Mouse (Mus musculus) urinary bladder, adult 18-20 months (tissue): ENCODE measurements around the gene Eif4b.

Experiments used
- DNase-seq, 2 experiments: peaks; one replicate each; pipeline ENCODE4 v3.0.0; 2022; ENCODE audit warnings: low spot score in 2 of 2, mixed read lengths in 2 of 2

Eif4b gene

DNA sequence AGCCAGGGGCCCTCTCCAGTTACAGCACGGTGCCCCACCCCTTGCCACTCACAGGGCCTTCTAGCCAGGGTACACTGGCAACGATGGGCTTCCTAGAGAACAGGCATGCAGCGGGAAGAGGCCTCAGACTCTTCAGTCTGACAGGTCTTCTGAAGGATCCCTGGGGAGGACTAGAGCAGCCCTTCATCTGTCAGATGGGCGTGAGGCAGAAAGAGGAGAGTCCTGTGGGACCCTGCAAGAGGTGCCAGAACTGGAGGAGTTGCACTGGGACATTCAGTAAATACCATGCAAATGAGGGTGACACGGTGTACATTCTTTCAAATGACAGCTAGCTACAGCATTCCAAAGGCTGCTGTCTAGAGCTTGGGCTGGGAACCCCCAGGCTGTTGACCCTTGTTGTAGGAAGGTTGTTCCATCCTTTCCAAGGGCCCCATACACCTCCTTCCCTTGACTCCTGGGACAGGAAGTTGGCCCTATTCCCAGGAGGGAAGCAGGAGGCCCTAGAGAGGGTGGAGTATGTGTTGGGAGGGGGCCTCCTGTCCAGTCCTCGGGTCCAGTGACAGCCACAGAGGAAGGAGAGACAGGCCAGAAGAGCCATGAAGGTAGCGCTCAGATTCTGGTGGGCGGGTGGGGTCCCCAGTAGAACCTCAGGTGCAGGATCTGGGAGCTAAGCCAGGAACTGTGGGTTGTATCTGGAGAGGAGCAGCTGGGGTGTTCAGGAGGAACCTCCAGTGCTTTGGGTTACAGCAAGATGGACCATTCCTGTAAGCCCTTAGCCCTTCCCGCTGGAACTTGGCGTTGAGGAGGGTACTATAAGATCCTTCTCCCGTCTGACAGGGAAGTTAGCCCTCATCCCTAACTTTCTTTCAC is 28.3 kb downstream of the Eif4b start:
- no peak for DNase-seq

- no peak for DNase-seq
Observed at GRCm38 (mm10) chr15:102102548-102103121, 29.1 kb downstream of the Eif4b start.

- DNase-seq: peak in 1 of 2 experiments; percentile 56
Observed at GRCm38 (mm10) chr15:102103371-102103946, 29.9 kb downstream of the Eif4b start.

- peak in 1 of 2 experiments; percentile 77 for DNase-seq
Observed at GRCm38 (mm10) chr15:102103947-102104555, 30.5 kb downstream of the Eif4b start.

DNA sequence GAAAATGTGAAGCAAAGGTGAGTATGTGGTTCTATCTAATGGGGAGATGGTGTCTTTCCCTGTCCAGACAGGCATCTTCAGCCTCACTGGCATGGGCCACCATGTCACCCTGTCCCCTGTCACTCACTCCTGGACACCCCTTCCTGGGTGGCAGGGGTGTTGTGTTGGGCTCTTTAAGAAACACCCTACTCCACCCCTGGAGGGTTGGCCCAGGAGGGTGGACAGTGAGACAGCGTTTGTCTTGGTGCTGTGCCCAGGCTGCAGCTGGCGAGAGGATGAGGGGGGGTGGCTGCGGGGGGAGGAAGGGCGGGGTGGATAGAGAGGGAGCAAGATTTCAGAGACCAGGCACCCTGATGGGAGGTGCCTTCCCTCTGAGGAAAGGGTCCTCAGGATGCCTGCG is 31.8 kb downstream of the Eif4b start:
- DNase-seq: peak; percentile 53 to 72

- DNase-seq: peak in 1 of 2 experiments; percentile 34
Observed at GRCm38 (mm10) chr15:102105764-102106730, 32.5 kb downstream of the Eif4b start.

- peak in 1 of 2 experiments; percentile 54 for DNase-seq
Observed at GRCm38 (mm10) chr15:102106754-102107456, 33.3 kb downstream of the Eif4b start.

GRCm38 (mm10) chr15:102107689-102108573 is 34.4 kb downstream of the Eif4b start:
- peak in 1 of 2 experiments; percentile 52 for DNase-seq

GRCm38 (mm10) chr15:102108651-102109525 is 35.3 kb downstream of the Eif4b start:
- peak in 1 of 2 experiments; percentile 51 for DNase-seq

GRCm38 (mm10) chr15:102110271-102110670 is 36.7 kb downstream of the Eif4b start:
- no peak for DNase-seq

DNA sequence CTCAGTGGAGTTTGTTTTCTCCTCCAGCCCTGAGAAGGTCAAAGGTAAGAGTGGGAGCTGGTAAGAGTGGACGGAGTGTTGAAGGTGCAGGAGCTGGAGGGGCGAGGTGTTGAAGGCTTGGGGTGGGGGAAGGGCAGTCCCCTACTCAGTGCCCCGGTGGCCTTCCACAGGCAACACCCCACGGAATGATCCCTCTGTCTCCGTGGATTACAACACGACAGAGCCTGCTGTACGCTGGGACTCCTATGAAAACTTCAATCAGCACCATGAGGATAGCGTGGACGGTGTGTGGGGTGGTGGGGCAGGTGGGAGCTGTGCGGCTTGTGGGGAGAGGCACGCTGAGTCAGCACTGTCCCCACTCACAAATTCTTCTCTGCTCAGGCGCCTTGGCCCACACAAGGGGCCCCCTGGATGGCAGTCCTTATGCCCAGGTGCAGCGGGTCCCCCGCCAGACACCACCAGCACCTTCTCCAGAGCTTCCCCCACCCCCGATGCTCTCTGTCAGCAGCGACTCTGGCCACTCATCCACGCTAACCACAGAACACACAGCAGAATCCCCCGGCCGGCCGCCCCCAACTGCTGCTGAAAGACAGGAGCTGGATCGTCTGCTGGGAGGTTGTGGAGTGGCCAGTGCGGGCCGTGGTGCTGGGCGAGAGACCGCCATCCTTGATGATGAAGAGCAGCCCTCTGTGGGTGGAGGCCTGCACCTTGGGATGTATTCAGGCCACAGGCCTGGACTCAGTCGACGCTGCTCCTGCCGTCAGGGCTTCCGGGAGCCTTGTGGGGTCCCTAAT is 37.3 kb downstream of the Eif4b start:
- DNase-seq: no peak

DNA sequence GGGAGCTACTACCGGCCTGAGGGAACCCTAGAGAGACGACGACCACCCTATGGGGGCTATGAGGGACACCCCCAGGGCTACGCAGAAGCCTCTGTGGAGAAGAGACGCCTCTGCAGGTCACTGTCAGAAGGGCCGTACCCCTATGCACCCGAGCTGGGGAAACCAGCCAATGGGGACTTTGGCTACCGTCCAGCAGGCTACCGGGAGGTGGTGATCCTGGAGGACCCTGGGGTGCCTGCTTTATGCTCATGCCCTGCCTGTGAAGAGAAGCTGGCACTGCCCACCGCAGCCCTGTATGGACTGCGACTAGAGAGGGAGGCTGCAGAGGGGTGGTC is 37.9 kb downstream of the Eif4b start:
- DNase-seq: no peak

GRCm38 (mm10) chr15:102112181-102112580 is 38.6 kb downstream of the Eif4b start:
- no peak for DNase-seq

DNA sequence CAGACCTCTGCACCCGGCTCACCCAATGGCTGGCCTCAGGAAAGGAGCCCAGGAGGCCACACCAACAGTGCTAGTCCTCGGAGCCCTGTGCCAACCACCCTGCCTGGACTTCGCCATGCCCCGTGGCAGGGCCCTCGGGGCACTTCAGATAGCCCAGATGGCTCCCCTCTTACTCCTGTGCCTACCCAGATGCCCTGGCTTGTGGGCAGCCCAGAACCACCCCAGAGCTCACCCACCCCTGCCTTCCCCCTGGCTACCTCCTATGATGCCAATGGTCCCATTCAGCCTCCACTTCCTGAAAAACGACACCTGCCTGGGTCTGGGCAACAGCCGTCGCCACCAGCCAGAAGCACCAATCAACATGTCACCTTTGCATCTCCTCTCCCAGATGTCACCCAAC is 39.3 kb downstream of the Eif4b start:
- DNase-seq: no peak

GRCm38 (mm10) chr15:102113674-102114073 is 40.1 kb downstream of the Eif4b start:
- no peak for DNase-seq

GRCm38 (mm10) chr15:102114651-102115260 is 41.2 kb downstream of the Eif4b start:
- no peak for DNase-seq

GRCm38 (mm10) chr15:102115731-102116231 is 42.2 kb downstream of the Eif4b start:
- DNase-seq: no peak
